Mouse (Mus musculus) midbrain, embryonic 14.5 days (tissue): ENCODE results near the gene Rorc. TPM values are rescaled to one million over a fixed set of nuclear protein-coding genes. Genes with fewer than 3 reads are reported as not detected.

Experiments
- ATAC-seq: fragments of 200-750 bp; cut with Nextera tagmentation; 2 replicates; pipeline ENCODE4 v1.8.0; 2017; ENCODE audit warnings: moderate number of reproducible peaks, moderate library complexity; ENCODE audit not compliant: low FRiP score, low TSS enrichment
- DNase-seq: peaks from one replicate; pipeline ENCODE4 v3.0.0-alpha.2; 2015
- H3K27ac ChIP-seq: fragments of 300-500 bp; sonication (generic); replicated peaks from 2 replicates; pipeline ENCODE4 v1.5.1; 2014; ENCODE audit warnings: mild to moderate bottlenecking, low read depth, low read length, moderate library complexity
- H3K27me3 ChIP-seq: fragments of 300-500 bp; sonication (generic); 2 replicates; pipeline ENCODE4 v1.6.1; 2014; ENCODE audit warnings: low read length, control low read depth, mixed read lengths; ENCODE audit not compliant: control insufficient read depth, insufficient read depth
- H3K36me3 ChIP-seq: fragments of 300-500 bp; sonication (generic); 2 replicates; pipeline ENCODE4 v1.6.1; 2014; ENCODE audit warnings: low read length, control low read depth; ENCODE audit not compliant: control insufficient read depth, insufficient read depth
- H3K4me1 ChIP-seq: fragments of 300-500 bp; sonication (generic); 2 replicates; pipeline ENCODE4 v1.6.1; 2014; ENCODE audit warnings: mild to moderate bottlenecking, antibody characterized with exemption, low read length, control low read depth; ENCODE audit not compliant: control insufficient read depth, insufficient read depth
- H3K4me2 ChIP-seq: fragments of 300-500 bp; sonication (generic); 2 replicates; pipeline ENCODE4 v1.6.1; 2014; ENCODE audit warnings: mild to moderate bottlenecking, low read length, moderate library complexity
- H3K4me3 ChIP-seq: fragments of 300-500 bp; sonication (generic); replicated peaks from 2 replicates; pipeline ENCODE4 v1.5.1; 2014; ENCODE audit warnings: low read depth, low read length
- H3K9ac ChIP-seq: fragments of 300-500 bp; sonication (generic); replicated peaks from 2 replicates; pipeline ENCODE4 v1.6.1; 2014; ENCODE audit warnings: mild to moderate bottlenecking, low read length, moderate library complexity
- H3K9me3 ChIP-seq: fragments of 300-500 bp; sonication (generic); 2 replicates; pipeline ENCODE4 v1.6.1; 2016; ENCODE audit warnings: low read length, control low read depth, mixed read lengths; ENCODE audit not compliant: control insufficient read depth
- WGBS: fragments of 180-500 bp; shearing (Covaris S2); extraction: QIAGEN DNeasy Blood & Tissue Kit; methylation state at CpG from one replicate; pipeline ENCODE4 v1.1.7; 2014; 5-methylcytosine and 5-hydroxymethylcytosine counted together
- polyA plus RNA-seq: library from polyadenylated mRNA; unstranded; fragments of >200 nt; fragmentation: Nextera tagmentation; extraction: Ambion mirVana; gene quantifications from 2 replicates; pipeline ENCODE4 v1.2.1, GENCODE M21; 2014

Rorc gene
- polyA plus RNA-seq, 1 experiment from 2014 or later, result 0.43 TPM

DNA sequence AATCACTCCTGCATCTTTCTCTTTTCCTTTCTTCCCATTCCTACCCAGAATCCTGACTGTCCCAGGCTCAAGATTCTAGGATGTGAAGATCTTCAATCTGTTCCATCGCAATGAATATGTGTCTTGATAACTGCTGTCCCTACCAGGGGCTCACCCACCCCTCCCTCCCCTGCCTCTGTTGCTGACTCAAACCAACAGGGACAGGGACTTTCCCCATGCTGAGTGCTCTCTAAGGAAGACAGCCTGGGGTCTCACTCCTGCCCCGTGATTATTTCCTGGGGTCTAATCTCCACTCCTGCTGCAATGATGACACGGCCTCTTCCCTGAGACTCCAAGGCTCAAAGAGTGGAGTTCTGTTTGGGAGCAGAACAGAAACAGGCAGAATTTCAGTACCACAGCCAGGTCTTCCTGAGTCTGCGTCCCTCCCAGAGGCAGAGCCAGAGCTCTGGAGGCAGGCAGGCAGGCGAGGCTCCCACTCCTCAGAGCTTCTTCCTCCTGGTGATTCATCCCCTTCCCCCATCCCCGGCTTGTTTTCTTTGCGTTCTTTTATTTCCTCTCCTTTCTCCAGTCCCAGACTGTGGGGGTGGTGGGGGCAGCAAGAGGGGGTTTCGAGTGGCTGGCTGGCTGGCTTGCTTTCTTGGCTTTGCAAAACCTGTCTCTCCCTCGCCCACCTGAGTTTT, 7.4 kb downstream of the Rorc start:
- DNase-seq (no peak), ATAC-seq (no peak)
- 28% methylated on average over 9 of the region's 9 CpGs for WGBS
- Histone ChIP-seq H3K4me2 (no peak overlapping the region), H3K9me3 (no peaks in the 10 kb centered on the region), H3K27me3 (no peaks in the 10 kb centered on the region), H3K9ac (no peak overlapping the region), H3K4me1 (no peaks in the 10 kb centered on the region), H3K27ac (no peak overlapping the region), H3K36me3 (no peaks in the 10 kb centered on the region), H3K4me3 (no peak overlapping the region)

DNA sequence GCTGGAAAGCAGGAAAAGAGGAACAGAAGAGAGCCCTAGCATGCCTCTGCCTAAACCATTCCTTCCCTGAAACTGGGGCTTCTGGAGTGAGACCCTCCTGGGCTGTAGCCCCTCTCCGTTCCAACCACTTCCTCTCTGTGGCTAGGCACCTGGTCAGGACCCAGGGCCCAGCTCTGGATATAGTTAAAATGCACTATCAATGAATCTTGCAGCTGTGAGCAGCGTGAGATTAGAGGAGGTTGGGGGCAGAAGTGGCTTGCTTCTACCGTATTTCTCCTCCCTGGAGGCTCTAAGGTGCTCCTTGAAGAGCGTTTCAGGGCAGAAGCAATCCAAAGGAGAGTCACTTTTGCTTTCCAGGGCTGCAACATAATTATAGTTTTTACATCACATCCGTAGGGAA, 9.7 kb downstream of the Rorc start:
- H3K4me1 ChIP-seq, result no peaks in the 10 kb centered on the region
- H3K27me3 ChIP-seq, result no peaks in the 10 kb centered on the region
- H3K9ac ChIP-seq, result no peak overlapping the region
- no peaks in the 10 kb centered on the region for H3K9me3 ChIP-seq
- ATAC-seq, result no peak
- H3K4me3 ChIP-seq, result no peak overlapping the region
- no peaks in the 10 kb centered on the region for H3K36me3 ChIP-seq
- no peak overlapping the region for H3K27ac ChIP-seq
- no peak overlapping the region for H3K4me2 ChIP-seq
- DNase-seq, result no peak
- WGBS, result 72% methylated on average over 5 of the region's 5 CpGs

DNA sequence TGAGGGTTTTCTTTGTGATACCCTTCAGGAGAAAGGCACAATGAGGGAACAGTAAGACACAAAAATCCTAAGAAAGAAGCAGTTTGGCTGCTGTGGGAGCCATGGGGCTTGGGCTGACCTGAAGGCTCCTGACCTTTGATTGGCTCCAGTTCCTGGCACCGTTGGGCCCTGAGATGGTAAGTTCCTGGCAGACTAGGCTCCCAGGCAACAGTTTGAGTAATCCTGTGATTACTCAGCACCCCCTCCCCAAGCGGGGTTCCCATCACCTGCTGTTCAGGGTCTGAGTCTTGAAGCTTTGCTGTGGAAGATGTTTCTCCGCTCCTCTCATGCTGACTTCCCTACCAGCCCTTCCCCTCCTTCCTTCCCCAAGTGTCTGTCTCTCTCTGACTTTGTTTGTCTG, 10.9 kb downstream of the Rorc start:
- WGBS, result 60% methylated on average over 3 of the region's 3 CpGs
- no peak for ATAC-seq
- no peak overlapping the region for H3K4me3 ChIP-seq

DNA sequence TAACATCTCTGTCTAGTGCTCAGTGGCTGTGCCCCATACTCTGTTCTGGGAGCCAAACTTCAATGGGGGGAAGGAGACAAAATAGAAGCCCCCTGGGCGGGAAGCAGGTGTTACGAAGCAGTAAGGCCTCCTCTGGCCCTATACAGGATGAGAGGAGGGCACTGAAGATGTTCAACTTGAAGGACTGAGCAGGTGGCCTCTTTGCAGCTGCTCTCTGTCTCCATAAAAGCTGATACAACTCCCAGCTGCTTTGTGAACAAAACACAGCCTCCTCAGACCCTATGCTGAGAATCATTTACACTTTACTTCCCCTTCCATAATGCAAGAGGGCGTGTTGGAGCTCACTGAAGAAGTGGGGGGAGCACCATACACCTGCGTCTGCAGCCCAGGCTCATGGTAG, 14.1 kb downstream of the Rorc start:
- H3K27me3 ChIP-seq, result no peaks in the 10 kb centered on the region
- no peaks in the 10 kb centered on the region for H3K4me1 ChIP-seq
- H3K36me3 ChIP-seq, result no peaks in the 10 kb centered on the region
- no peaks in the 10 kb centered on the region for H3K9me3 ChIP-seq
- no peak overlapping the region for H3K27ac ChIP-seq
- H3K4me3 ChIP-seq, result no peak overlapping the region
- 67% methylated on average over 4 of the region's 4 CpGs for WGBS
- no peak overlapping the region for H3K4me2 ChIP-seq
- no peak overlapping the region for H3K9ac ChIP-seq
- DNase-seq (no peak), ATAC-seq (no peak)

More for the DNA sequence above, 10.9 kb downstream of the Rorc start:
- H3K4me2 ChIP-seq, result no peak overlapping the region
- H3K27me3 ChIP-seq, result no peaks in the 10 kb centered on the region
- H3K27ac ChIP-seq, result no peak overlapping the region
- no peaks in the 10 kb centered on the region for H3K4me1 ChIP-seq
- H3K9me3 ChIP-seq, result no peaks in the 10 kb centered on the region
- DNase-seq, result no peak
- H3K36me3 ChIP-seq, result no peaks in the 10 kb centered on the region
- no peak overlapping the region for H3K9ac ChIP-seq

DNA sequence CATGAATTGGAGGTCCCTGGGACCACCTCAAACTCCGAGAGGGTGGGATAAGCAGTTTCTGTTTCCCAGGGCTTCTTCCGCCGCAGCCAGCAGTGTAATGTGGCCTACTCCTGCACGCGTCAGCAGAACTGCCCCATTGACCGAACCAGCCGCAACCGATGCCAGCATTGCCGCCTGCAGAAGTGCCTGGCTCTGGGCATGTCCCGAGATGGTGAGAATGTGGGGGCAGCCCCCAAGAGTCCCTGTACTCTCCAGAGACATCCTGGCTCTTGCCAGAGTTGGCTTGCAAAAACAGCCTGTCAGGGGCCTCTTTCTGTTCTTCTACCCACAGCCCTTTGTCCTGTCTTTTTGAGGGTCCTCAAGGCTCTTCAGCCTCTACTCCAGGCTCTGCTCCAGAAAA, 14.8 kb downstream of the Rorc start:
- Histone ChIP-seq H3K4me2 (no peak overlapping the region), H3K36me3 (no peaks in the 10 kb centered on the region), H3K9me3 (no peaks in the 10 kb centered on the region), H3K27ac (no peak overlapping the region), H3K4me3 (no peak overlapping the region), H3K9ac (no peak overlapping the region), H3K4me1 (no peaks in the 10 kb centered on the region), H3K27me3 (no peaks in the 10 kb centered on the region)
- ATAC-seq (no peak), DNase-seq (no peak)
- WGBS, result 94% methylated on average over 10 of the region's 10 CpGs

DNA sequence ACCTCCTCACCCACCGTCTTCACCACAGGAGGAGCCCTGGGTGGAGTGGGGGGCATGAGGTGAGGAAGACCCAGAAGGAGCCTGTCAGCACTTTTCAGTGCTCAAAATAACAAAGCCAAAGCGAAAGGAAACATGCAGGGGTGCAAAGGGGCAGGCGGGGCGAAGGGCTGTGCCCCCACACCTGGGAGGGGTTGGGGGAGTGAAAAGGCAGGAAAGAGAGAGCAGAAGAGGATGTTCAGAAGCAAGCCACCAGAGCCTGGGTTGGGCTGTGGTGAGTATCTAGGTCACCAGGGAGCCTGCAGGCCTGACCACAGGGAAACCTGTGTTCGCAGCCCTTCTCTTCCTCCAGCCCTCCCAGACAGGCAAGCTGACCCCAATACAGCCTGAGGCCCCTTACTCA, 15.5 kb downstream of the Rorc start:
- Histone ChIP-seq H3K27ac (no peak overlapping the region), H3K9me3 (no peaks in the 10 kb centered on the region), H3K9ac (no peak overlapping the region), H3K4me2 (no peak overlapping the region), H3K4me3 (no peak overlapping the region), H3K27me3 (no peaks in the 10 kb centered on the region), H3K36me3 (no peaks in the 10 kb centered on the region), H3K4me1 (no peaks in the 10 kb centered on the region)
- DNase-seq (no peak), ATAC-seq (no peak)
- 87% methylated on average over 5 of the region's 5 CpGs for WGBS

DNA sequence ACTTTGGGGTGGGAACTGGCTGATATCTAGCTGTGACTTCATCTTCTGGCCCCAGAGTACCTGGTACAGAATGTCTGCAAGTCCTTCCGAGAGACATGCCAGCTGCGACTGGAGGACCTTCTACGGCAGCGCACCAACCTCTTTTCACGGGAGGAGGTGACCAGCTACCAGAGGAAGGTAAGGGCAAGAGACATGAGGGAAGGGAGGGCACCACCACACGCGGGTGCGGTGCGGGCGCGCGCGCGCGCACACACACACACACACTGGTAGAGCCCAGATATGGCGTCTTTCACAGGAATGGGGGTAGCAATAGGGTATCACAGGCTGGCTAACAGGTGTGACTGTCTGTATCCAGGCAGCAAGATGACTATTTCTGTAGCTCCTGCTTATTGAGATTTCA, 16.8 kb downstream of the Rorc start:
- Histone ChIP-seq H3K9me3 (no peaks in the 10 kb centered on the region), H3K27me3 (no peaks in the 10 kb centered on the region)
- WGBS, result 96% methylated on average over 16 of the region's 16 CpGs

DNA sequence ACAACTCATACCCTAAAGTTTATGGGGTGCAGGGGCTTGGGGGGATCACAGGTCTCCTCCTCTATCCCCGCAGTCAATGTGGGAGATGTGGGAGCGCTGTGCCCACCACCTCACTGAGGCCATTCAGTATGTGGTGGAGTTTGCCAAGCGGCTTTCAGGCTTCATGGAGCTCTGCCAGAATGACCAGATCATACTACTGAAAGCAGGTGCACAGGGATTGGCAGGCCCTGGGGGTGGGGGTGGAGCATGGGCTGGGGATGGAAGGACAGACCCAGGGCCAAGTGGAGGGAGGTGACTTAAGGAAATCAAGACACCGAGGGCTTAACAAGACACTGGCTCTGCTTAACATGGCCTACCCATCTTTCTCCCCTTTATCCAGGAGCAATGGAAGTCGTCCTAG, 18.4 kb downstream of the Rorc start:
- H3K36me3 ChIP-seq, result no peaks in the 10 kb centered on the region
- no peaks in the 10 kb centered on the region for H3K27me3 ChIP-seq
- no peak overlapping the region for H3K27ac ChIP-seq
- H3K4me2 ChIP-seq, result no peak overlapping the region
- no peak overlapping the region for H3K4me3 ChIP-seq
- no peaks in the 10 kb centered on the region for H3K9me3 ChIP-seq
- no peak for ATAC-seq
- H3K4me1 ChIP-seq, result no peaks in the 10 kb centered on the region
- H3K9ac ChIP-seq, result no peak overlapping the region
- no peak for DNase-seq
- 85% methylated on average over 5 of the region's 5 CpGs for whole genome bisulfite sequencing

More for the DNA sequence above, 16.8 kb downstream of the Rorc start:
- no peak overlapping the region for H3K4me3 ChIP-seq
- no peak overlapping the region for H3K9ac ChIP-seq
- H3K4me2 ChIP-seq, result no peak overlapping the region
- no peak for ATAC-seq
- H3K27ac ChIP-seq, result no peak overlapping the region
- no peak for DNase-seq
- H3K36me3 ChIP-seq, result no peaks in the 10 kb centered on the region
- H3K4me1 ChIP-seq, result no peaks in the 10 kb centered on the region

DNA sequence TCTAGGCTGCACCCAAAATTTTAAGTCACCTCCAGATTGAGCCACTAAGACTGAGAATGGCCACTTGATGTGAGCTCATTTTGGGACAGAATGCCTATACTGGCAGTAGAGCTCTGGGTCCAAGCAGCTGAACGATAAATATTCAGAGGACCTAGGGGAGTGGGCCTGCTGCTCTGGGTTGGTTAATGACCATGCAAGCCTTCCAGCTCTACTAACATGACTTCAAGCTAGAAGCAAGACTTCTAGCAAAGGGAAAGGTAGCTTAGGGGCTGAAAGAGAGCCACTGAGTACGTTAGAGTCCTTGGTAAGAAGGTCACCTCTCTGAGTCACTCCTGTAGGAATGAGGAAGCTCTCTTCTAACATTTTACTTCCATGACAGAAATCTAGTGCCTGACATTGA, 19.5 kb downstream of the Rorc start:
- 92% methylated on average over 2 of the region's 2 CpGs for WGBS
- H3K27ac ChIP-seq, result no peak overlapping the region

More for the DNA sequence above, 19.5 kb downstream of the Rorc start:
- no peak overlapping the region for H3K9ac ChIP-seq
- no peaks in the 10 kb centered on the region for H3K36me3 ChIP-seq
- DNase-seq (no peak), ATAC-seq (no peak)
- no peaks in the 10 kb centered on the region for H3K4me1 ChIP-seq
- H3K27me3 ChIP-seq, result no peaks in the 10 kb centered on the region
- no peaks in the 10 kb centered on the region for H3K9me3 ChIP-seq
- H3K4me2 ChIP-seq, result no peak overlapping the region
- no peak overlapping the region for H3K4me3 ChIP-seq
